Mouse (Mus musculus) heart, postnatal 36 days (tissue): Measurements from ENCODE around the gene B4gat1. TPM values are rescaled to one million over a fixed set of nuclear protein-coding genes. Genes with fewer than 3 reads are reported as not detected.
"Not testable (repeated sequence)": the region's sequence is repeated elsewhere in the genome, so short reads cannot be mapped to it uniquely, and the experiment has no call there.

Experiments
- DNase-seq, 2 experiments: peaks; one replicate each; pipeline ENCODE4 v3.0.0; 2021 to 2022
- intact Hi-C: fragments of 180-260 bp; cut with DNase I; formaldehyde crosslinking; loops from one replicate; pipeline ENCODE4 v1.15.1; 2025
- total RNA-seq, 2 experiments: library from RNA; stranded (reverse); gene quantifications; 2 replicates each; pipeline ENCODE4 v1.2.3; 2021

The B4gat1 gene
- total RNA-seq = 10 to 100 TPM; 45.1 to 47.2 TPM

- intact Hi-C loops = no loop called here
- DNase-seq = peak; percentile 87 to 89
These were observed at the start of gene B4gat1, which contains the start of gene AC124502.3 for GRCm38 (mm10) chr19:5038709-5039156. Gene B4gat1 (plus strand): TSS chr19:5038826. Gene AC124502.3 (plus strand): TSS chr19:5038891.

GRCm38 (mm10) chr19:4989013-4989412 lies 49.6 kb upstream of the B4gat1 start:
- DNase-seq = peak; percentile 93 to 98
- intact Hi-C loops = no loop called here

GRCm38 (mm10) chr19:4989434-4990255 lies 49.0 kb upstream of the B4gat1 start:
- intact Hi-C loops = loop anchor here (10.0 kb wide), 1 partner anchor 495 kb away; the partner anchor contains the start of gene 2010003K11Rik
- DNase-seq = no peak

- DNase-seq = no peak
- intact Hi-C loops = loop anchor here (10.0 kb wide), 1 partner anchor 495 kb away; the partner anchor contains the start of gene 2010003K11Rik
These were observed 48.4 kb upstream of the B4gat1 start, which contains the start of gene Npas4 for GRCm38 (mm10) chr19:4990256-4990625. Gene Npas4 (minus strand): TSS chr19:4990316.

- DNase-seq = no peak
- intact Hi-C loops = loop anchor here (10.0 kb wide), 1 partner anchor 496 kb away; the partner anchor contains the start of gene 2010003K11Rik
These were observed 47.9 kb upstream of the B4gat1 start for GRCm38 (mm10) chr19:4990716-4991115.

GRCm38 (mm10) chr19:4992371-4992770 lies 46.3 kb upstream of the B4gat1 start:
- no peak for DNase-seq
- intact Hi-C loops = loop anchor here (10.0 kb wide), 1 partner anchor 498 kb away; the partner anchor contains the start of gene 2010003K11Rik

- intact Hi-C loops = loop anchor here (1.0 to 10.0 kb wide), 2 partner anchors 8 to 498 kb away; partner anchors contain the start of gene 2010003K11Rik
- DNase-seq = peak; percentile 55 to 60
These were observed 45.7 kb upstream of the B4gat1 start for GRCm38 (mm10) chr19:4992904-4993303.

GRCm38 (mm10) chr19:4994043-4994442 lies 44.6 kb upstream of the B4gat1 start:
- intact Hi-C loops = loop anchor here (10.0 kb wide), 1 partner anchor 499 kb away; the partner anchor contains the start of gene 2010003K11Rik
- DNase-seq = no peak

GRCm38 (mm10) chr19:4999445-5000140 lies 39.0 kb upstream of the B4gat1 start:
- DNase-seq = no peak
- intact Hi-C loops = loop anchor here (2.0 to 10.0 kb wide), 2 partner anchors 245 to 505 kb away; partner anchors contain the start of gene 2010003K11Rik

GRCm38 (mm10) chr19:5001666-5002406 lies 36.8 kb upstream of the B4gat1 start:
- peak; percentile 75 to 81 for DNase-seq

GRCm38 (mm10) chr19:5003644-5004043 lies 35.0 kb upstream of the B4gat1 start:
- intact Hi-C loops, DNase-seq: not testable (repeated sequence)

More at GRCm38 (mm10) chr19:5001666-5002406, 36.8 kb upstream of the B4gat1 start:
- intact Hi-C loops = loop anchor here (1.0 to 2.0 kb wide), 3 partner anchors 9 to 247 kb away; no protein-coding TSS in a partner anchor

- intact Hi-C loops = no loop called here
- no peak for DNase-seq
These were observed 33.7 kb upstream of the B4gat1 start for GRCm38 (mm10) chr19:5004925-5005324.

- DNase-seq = no peak
- intact Hi-C loops = no loop called here
These were observed 25.5 kb upstream of the B4gat1 start for GRCm38 (mm10) chr19:5013138-5013537.

- DNase-seq = peak; percentile 22 to 28
- intact Hi-C loops = loop anchor here (1.0 kb wide), 1 partner anchor 58 kb away; no protein-coding TSS in a partner anchor
These were observed 23.6 kb upstream of the B4gat1 start for GRCm38 (mm10) chr19:5014961-5015398.

GRCm38 (mm10) chr19:5016221-5016742 lies 22.3 kb upstream of the B4gat1 start:
- intact Hi-C loops = no loop called here

GRCm38 (mm10) chr19:5016782-5017181 lies 21.8 kb upstream of the B4gat1 start:
- intact Hi-C loops = no loop called here
- DNase-seq = peak; percentile 57 to 76

More at GRCm38 (mm10) chr19:5016221-5016742, 22.3 kb upstream of the B4gat1 start:
- DNase-seq = peak in 1 of 2 experiments; percentile 32

- intact Hi-C loops = no loop called here
- no peak for DNase-seq
These were observed 21.0 kb upstream of the B4gat1 start for GRCm38 (mm10) chr19:5017611-5018010.

GRCm38 (mm10) chr19:5018191-5018590 lies 20.4 kb upstream of the B4gat1 start:
- DNase-seq = no peak
- intact Hi-C loops = no loop called here

- intact Hi-C loops = no loop called here
- DNase-seq = no peak
These were observed 17.2 kb upstream of the B4gat1 start for GRCm38 (mm10) chr19:5021416-5021815.
